Mouse (Mus musculus): ENCODE data around the gene Ogfod2.

Gene Ogfod2

DNA sequence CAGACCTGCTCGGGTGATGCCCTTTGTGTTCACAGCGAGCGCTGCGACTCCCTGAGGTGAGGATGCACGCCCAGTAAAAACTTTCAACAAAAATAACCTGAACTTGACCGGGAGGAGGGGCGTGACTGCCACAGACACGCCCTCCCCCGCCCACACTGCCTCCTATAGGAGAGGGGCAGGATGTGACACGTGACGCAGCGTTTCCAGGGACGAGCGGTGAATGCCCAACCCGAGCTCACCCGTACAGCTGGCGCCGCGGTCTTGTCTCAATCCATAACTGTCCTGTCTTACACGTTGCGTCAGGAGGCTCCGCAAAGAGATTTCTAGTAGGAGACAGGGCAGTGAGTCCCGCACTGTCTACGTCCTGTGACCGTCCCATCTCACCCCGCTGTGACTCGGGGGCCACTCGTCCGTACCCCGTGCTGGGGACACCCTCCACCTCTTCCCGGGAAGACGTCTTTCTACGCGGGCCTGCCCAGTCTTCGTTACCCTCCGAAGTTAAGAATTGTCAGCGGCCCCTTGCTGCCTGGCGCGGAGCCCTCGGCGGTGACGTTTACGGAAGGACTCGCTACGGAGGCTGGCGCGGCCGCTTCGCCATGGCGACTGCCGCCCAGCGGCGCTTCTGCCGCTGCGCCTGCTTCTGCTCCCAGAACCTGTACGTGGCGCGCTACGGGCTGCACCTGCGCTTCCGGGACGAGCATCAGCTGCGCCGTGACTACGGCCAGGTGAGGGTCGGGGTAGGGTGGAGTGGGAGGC, at the start of gene Ogfod2:
TSS of gene Ogfod2 (plus strand) at position 556 of the 756 bp plus-strand sequence.
- DNase-seq (ENCODE audit: extremely low spot score, low spot score): peak; percentile 98

DNA sequence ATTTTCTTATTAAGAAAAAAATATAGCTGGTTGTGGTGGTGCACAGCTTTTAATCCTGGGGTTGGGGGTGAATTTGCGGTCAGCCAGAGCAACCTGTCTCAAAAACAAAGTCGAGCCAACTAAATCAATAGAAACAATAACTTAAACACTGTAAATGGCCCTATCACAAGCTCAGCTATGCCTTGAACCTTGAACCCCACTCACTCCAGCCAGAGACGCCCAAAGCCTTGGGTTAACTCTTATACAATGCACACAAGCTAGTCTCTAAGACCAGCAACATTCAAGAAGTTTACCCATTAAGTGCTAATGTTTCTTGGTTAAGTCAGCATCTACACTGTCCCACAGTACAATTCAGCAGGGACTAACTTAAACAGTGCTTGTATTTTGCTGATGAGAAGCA, 42.4 kb upstream of the Ogfod2 start:
- no peak for DNase-seq (ENCODE audit: extremely low spot score, low spot score)

DNA sequence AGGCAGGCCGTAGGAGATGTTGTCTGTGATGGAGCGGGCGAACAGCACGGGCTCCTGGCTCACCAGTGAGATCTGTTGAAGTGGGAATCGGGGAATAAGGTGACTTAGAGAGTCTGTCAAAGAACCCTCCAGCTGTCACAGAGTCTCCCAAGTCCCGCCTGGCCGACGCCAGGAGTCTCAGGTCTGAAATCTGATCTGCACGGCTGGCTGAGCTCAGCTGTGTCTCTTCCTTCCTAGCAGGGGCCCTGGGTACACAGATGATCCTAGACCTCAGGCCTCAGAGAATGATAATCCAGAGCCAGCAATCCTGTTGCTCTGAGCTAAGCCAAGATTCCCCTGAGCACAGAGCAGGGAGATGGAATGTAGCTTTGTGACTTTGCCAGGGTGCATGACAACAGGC, 38.4 kb upstream of the Ogfod2 start:
- no peak for DNase-seq (ENCODE audit: extremely low spot score, low spot score)

DNA sequence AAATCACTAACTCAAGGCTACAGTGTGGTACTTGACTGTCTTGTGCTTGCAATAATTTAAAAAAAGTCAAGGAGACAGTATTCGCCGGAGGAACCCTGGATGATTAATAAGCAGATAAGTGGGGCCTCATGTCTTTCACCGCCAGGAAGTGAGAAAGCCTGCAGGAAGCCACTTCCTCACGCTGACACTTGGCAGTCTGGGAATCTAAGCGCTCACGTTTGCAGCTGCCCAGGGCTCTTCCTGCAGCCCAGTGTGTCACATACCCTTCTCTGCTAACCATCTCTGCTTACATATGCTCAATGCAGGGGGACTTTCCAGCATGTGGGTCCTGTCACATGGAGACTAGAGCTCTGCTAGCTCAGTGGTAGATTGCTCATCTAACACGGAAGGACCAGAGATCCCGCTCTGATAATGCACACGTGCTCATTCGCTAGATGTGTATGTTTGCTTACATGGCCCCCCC, 37.2 kb upstream of the Ogfod2 start:
- no peak for DNase-seq (ENCODE audit: extremely low spot score, low spot score)

DNA sequence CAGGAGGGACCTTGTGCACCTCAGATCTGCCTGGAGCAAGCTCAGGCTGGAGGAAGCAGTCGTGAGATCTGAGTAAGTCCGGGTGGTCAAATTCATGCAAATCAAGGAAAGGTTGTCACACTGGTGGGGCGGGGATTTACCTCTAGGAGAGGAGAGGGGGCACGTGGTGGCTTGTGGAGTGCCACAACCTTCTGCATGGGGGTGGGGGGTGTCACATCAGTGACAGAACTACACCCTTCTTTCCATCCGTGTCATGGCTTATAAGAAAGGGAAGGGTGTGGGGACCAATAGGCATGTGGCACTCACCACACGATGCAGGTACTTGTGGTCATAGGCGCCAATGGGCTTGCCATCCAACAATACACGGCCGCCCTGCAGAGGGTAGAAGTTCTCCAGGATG, 36.4 kb upstream of the Ogfod2 start:
- no peak for DNase-seq (ENCODE audit: extremely low spot score, low spot score)

DNA sequence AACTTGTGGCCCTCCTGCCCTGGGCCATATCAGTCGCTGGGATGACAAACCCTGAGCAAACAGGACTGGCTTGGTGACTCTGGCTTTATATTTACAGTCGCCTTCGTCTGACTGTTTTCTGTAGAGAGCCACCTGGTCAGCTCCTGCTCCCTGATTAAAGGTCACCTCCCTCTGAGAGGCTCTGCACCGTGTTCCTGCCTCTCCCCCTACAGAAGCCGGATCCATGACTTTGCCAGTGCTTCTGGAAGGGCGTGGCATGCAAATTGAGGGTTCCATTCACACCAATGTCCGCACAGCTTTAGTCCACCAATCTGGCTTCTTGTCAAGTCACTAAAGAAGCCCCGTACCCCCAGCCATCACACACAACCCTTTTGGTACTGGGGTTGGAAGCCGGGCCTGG, 35.5 kb upstream of the Ogfod2 start:
- no peak for DNase-seq (ENCODE audit: extremely low spot score, low spot score)

DNA sequence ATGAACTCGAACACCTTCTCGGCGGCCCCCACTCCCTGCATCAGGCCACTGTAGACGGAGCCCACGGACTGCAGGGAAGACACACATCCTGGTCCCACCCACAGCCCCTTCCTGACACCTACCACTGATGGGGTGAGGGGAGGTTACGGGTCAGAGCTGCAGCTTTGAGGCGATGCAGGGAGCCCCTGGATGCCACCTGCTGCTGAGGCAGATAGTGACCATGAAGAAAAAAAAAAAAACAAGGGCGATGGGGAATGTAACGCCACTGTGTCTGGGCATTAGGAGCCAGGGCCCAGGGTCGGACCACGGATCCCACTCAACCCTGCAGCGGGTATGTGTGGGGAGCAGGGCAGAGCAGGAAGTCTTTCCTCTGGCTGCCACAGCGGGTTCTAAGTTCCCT, 34.9 kb upstream of the Ogfod2 start:
- no peak for DNase-seq (ENCODE audit: extremely low spot score, low spot score)

DNA sequence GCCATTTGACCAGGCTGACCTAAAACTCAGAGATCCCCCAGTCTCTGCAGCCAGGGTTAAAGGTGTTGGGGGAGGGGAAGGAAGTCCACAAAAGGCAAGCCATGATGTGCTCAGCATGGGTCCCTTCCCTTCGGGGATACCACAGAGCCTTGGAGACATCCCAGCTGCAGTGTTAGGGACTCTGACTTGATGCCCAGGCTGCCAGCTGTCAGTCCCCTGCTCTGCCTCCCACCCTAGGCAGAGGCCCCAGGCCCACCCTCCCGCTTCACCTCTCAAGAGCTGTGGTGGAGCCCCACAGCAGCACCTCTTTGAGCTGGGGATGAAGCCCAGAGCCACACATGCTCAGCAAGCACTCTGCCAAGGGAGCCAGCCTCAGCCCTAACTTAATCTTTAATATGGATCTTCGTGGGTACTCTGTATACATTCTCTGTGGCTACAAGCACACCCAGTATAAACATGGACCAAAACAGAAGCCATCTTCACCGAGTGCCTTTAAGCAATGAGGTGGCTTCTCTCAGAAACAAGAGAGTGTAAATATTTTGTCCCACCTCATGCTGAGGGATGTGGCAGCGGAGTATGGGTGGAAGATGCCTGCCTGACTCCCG, 34.1 kb upstream of the Ogfod2 start:
- DNase-seq (ENCODE audit: extremely low spot score, low spot score): no peak

DNA sequence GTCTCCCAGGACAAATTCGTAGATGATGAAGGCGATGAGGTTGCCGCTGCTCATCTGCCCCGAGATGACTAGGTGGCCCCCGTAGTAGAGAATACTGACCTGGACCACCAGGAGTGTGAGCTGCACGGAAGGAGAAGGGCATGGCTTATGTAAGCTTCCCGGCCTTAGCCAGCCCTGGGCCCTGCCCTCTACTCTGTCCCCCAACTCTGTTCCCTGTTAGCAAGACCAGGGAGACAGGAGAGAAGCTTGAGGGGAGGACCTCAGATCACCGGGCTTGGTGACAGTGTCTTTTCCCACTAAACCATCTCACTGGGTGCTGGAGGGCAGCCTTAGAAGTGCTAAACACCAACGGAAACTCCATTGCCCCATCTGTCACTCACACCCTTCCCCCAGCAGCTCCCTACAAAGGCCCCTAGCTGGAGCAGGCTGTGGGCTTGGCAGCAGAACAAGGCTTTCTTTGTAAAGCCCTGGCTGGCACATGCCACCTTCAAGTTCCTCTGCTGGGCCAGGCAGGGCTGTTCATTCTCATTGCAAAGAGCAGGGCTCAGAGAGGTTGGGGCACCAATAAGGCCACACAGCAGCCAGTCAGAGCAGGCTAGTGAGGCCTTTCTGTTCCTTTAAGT, 33.2 kb upstream of the Ogfod2 start:
- no peak for DNase-seq (ENCODE audit: extremely low spot score, low spot score)

DNA sequence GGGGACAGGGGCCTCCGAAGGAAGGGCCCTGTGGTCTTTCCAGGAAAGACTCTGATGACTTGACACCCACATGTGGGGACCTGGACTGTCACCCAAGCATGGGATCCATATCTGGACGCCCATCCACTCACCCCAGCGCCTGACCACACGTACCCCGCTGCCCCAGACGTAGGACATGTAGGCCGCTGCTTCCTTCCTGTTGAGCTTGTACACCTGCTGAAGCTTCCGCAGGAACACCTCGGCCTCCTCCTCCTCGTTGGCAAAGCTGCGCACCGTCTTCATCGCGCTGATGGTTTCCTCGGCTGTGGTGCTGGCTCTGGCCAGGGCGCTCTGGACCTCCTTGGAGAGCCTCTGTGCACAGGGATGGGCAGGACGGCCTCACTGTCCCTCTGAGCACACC, 32.2 kb upstream of the Ogfod2 start:
- no peak for DNase-seq (ENCODE audit: extremely low spot score, low spot score)

DNA sequence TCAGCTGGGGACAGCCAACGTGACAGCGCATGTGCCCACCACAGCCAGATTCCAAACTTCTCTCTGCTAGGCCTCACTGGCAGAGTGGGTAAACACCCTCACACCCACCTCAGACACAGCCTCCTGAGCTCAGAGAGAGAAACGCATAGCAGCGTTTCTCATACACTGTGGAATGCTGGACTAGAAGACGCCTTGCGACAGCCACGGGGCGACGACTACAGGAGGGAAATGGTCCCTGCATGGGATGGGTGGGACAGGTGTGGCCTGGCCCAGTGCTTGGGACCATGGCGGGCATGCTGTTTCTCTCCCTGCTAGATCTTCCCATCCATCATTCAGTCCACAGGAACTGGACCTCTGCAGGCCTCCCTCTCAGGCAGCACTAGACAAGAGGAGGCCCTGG, 29.6 kb upstream of the Ogfod2 start:
- DNase-seq (ENCODE audit: extremely low spot score, low spot score): no peak

DNA sequence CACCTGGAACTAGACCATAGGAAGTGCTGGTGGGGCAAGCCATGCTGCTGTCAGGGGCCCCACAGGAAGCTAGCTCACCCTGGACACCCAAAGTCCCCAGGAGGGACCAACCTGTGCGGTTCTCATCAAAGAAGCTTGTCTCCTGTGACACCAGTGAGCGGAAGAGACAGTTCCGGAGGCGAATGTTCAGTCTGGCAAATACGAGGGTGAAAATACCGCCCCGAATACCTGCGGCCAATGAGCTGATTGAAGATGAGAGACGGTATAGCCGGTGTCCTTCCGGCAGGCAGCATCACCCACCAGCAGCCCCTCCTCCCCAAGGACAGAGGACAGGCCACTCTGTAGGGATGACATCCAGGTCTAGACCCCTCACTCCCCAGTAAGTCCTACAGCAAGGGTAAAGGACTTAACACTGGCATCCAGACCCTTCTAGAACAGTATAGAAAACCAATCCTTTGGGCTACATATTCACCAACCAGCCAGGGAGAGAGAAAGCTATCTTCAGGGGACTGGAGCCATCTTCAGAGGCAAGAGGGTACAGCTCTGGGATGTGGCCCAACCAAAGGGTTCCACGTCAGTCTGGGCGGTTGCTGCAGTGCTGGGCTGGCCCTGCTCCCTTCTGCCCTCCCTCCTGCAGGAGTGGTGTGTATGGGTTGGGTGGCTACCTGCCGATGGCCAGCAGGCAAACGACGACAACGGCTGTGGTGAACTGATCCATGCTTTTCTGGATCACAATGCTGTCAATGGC, 29.0 kb upstream of the Ogfod2 start:
- DNase-seq (ENCODE audit: extremely low spot score, low spot score): no peak

DNA sequence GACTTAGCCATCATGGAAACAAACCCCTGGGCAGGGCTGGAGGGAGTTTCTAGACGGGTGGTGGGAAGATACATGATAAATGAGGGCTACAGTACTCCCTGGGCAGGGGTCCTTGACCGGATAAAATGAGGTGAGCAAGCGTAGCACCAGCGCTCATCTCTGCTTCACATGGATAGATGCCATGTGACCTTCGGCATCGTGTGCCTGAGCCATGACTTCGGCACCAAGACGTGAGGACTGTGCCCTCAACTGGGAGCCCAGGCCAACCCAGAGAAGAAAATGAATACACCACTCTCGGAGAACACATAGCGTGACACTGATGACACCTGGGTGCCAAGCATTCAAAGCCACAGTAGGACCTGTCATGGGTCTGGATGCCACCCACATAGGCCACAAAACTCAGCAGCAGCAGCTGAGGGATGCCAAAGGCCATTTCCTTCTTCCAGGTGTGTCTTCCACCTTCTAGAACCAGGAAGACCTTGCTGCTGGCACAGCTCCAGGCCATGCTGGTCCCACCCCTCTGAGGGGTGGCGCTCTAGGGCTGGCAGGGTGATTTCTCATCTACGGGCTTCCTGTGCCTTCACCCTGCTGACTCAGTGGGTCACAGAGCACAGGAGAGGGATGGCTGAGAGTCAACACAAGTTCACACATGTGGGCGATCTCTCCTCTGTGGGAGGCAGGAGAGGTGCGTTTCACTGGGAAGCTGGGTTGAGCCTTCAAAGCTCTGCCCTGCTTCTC, 28.1 kb upstream of the Ogfod2 start:
- no peak for DNase-seq (ENCODE audit: extremely low spot score, low spot score)

DNA sequence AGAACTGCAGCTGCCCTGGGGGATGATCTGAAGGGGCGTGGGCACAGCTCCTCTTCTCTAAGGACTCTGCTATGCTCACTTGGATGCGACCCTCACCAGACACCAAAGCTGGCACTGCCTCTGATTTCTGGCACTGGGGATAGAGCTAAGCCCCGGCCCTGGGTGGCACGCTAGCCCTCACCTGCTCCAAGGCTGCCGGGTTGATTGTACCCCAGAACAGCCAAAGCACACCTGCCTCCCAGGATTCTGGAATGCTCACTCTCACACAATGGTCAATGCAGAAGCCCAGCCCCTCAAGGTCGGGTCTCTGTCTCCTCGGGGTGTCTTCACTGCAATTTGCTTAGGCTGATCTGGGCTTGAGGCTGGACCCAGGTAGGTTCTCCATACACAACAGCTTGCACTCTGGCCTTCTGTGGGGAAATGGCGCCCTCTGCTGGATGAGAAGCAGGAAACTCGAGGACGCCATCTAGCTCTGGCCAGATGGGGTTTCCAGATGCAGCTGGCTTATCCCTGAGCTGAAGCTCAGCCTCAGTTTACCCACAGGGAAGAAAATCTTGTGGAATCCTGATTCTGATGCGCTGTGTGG, 27.4 kb upstream of the Ogfod2 start:
- DNase-seq (ENCODE audit: extremely low spot score, low spot score): peak; percentile 87

DNA sequence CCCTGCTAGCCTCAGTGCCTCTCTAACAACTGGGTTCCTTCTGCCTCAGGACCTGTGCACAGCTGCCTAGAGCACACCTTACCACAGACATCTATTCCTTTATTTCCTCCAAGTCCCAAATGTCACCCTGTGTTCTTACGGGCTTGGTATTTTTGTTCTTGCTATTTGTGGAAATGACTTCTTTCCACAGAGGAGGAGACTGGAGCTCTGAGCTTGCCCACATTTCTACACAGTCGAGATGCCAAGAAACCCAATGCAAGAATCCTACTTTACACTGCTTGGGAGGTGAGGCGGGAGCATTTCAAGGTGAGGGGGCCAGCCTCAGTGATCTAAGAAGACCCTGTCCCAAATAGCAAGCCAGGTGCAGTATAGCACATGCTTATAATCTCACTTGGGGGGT, 26.6 kb upstream of the Ogfod2 start:
- DNase-seq (ENCODE audit: extremely low spot score, low spot score): no peak

DNA sequence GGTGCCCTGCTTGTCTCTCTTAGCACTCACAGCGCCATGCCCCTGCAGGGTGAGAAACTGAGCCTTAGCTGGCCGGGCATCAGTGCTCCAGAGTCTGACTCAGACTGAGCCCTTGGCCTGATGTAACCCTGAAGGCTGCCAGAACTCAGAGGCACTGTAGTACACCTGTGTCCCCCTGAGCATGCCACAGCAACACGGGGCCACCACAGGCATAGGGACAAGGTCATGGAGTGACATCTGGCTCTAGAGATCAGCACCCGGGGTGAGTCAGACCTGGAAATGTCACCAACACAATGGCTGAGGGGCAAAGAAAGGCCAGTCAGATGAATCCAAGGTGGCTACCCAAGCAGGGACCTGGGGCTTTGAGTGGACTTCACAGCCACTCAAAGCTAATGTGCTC, 25.2 kb upstream of the Ogfod2 start:
- no peak for DNase-seq (ENCODE audit: extremely low spot score, low spot score)

DNA sequence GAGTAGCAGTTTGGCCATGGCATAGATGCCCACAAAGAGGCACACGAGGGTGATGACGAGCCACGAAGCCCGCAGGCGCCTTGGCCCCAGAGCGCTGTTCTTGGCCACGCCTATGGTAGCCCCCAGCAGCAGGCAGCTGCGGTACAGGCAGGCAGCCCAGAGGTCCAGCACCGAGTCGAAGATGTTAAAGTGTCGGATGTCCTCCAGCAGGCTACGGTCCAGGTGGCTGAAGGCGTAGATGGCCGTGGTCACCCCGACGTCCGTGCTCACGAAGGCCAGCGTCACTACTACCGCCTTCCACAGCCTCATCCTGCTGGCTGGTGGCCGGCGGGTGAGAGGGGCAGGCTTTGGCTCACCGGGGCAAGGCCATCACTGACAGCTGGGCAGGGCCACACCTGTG, 22.2 kb upstream of the Ogfod2 start:
- DNase-seq (ENCODE audit: extremely low spot score, low spot score): no peak

DNA sequence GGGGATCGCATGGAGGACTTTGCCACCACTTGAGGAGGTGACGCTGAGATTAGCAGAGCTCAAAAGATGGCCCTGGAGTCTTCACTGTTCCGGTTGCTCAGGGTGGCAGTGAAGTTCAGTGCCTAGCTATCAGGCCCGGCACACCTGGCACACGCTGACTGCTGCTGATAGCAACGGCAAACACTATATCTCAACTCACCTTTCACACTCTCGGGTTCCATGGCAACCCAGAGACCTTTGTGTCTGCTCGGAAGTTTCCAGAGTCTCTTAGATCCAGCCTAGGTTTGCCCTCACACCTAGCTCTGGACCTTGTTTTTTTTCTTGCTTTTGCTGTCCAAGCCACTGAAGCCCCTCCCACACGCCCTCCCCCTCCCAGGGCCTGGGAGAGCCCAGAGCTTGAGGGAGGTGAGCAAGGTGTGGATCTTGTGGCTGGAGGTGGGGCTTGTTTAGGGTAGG, 20.1 kb upstream of the Ogfod2 start:
- DNase-seq (ENCODE audit: extremely low spot score, low spot score): no peak

DNA sequence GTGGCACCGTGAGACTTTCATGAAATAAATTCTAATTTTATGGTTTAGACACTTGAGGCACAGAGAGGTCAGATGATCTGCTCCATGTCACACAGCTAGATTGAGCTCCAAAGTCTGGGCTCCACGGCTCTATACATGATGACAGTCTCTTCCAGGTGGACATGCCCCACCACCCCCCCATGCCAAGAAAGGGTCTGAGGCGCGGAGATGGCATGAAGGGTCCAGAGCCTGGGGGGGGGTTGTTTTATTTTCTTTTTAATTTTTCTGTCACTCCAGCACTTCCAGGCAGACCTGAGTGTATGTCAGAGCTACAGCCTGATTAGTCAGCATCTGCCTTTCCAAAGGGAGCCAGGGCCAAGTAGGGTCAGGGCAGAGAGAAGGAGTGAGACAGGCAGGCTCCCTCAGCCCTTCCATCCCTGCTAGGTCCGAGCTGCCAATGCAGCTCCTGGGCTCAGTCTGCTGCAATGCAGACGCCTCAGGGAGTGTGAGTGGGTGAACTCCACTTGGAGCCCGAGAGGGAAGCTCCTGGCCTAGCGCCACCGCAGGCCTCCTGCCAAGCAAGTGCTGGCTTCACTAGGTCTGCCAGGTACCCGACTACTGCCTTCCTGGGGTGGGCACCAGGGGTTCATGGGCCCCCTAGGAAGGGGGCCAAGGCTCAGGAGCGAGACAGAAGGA, 18.8 kb upstream of the Ogfod2 start:
- DNase-seq (ENCODE audit: extremely low spot score, low spot score): no peak

DNA sequence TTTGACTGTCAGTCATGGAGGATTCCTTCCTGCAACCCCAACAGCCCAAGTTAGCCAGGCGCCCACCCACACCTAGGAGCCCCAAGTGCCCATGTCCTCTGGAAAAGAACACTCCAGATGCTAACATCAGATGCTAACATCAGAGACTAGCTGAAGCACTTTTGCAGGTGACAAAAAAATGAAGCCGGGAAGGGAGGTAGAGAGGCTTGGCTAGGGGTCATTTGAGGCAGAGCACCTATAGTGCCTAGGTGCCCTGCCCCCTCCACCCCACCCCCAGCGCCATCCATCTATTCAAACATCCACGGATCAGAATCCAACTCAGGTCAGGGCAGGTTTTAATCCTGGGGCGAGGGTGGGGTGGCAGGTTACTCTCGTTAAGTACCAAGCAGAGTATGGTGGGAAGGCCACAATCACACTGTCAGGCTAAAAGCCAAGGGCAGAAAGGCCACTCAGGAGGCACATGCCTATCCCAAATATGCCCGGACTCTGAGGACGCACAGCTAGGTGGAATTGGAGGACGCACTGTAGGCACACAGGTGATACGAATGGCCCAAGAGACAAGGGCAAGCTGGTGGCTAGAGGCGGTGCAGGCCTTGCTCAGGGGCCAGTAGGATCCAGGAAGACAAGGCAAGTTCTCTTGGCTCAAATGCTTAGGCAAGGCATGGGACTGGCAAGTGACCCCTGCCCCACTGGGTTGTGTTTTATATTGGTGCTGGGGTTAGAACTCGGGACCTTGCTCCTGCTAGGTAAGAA, 18.1 kb upstream of the Ogfod2 start:
- no peak for DNase-seq (ENCODE audit: extremely low spot score, low spot score)
